Mouse (Mus musculus): ENCODE results near the gene Atf5. TPM values are rescaled to one million over a fixed set of nuclear protein-coding genes. Genes with fewer than 3 reads are reported as not detected.

Gene Atf5
- polyA plus RNA-seq, 2 experiments: 3.7 to 47.9 TPM

- Histone ChIP-seq H3K4me2 (replicated peaks; ENCODE audit: low read depth, low read length, severe bottlenecking) (no peak overlapping the region), H3K9me3 (ENCODE audit: control insufficient read depth, low read length) (no peaks in the 10 kb centered on the region), H3K27ac (replicated peaks; ENCODE audit: low read depth, low read length) (no peak overlapping the region), H3K4me3 (replicated peaks; ENCODE audit: low read length) (no peak overlapping the region), H3K9ac (ENCODE audit: low read depth, low read length, severe bottlenecking) (no peak overlapping the region), H3K27me3 (ENCODE audit: control insufficient read depth, insufficient read depth, low read length) (peaks cover 26% of the 10 kb centered on the region; the same call in 1 of the 2 replicates), H3K36me3 (ENCODE audit: control insufficient read depth, insufficient read depth, low read length) (peaks cover 24% of the 10 kb centered on the region), H3K4me1 (ENCODE audit: control insufficient read depth, insufficient read depth, low read length) (peaks cover 7% of the 10 kb centered on the region; the same call in 1 of the 2 replicates)
- TF ChIP-seq POLR2A (IDR thresholded peaks at IDR 0.05; ENCODE audit: borderline replicate concordance, extremely low read depth, insufficient read depth, insufficient read length): no peak
- DNase-seq (ENCODE audit: low spot score) (no peak), ATAC-seq (ENCODE audit: low FRiP score, low read depth) (no peak)
- 89% methylated on average over 8 of the region's 9 CpGs for WGBS
Measured at GRCm38 (mm10) chr7:44836423-44837053, 20.1 kb upstream of the Atf5 start.

- ATAC-seq (ENCODE audit: low FRiP score, low read depth) (no peak), DNase-seq (ENCODE audit: low spot score) (no peak)
- peaks cover 25% of the 10 kb centered on the region for H3K36me3 ChIP-seq (ENCODE audit: control insufficient read depth, insufficient read depth, low read length)
- no peak overlapping the region for H3K4me2 ChIP-seq (replicated peaks; ENCODE audit: low read depth, low read length, severe bottlenecking)
- no peak overlapping the region for H3K27ac ChIP-seq (replicated peaks; ENCODE audit: low read depth, low read length)
- H3K9ac ChIP-seq (ENCODE audit: low read depth, low read length, severe bottlenecking): no peak overlapping the region
- H3K27me3 ChIP-seq (ENCODE audit: control insufficient read depth, insufficient read depth, low read length): peaks cover 23% of the 10 kb centered on the region; the same call in 1 of the 2 replicates
- no peaks in the 10 kb centered on the region for H3K9me3 ChIP-seq (ENCODE audit: control insufficient read depth, low read length)
- peaks cover 7% of the 10 kb centered on the region; the same call in 1 of the 2 replicates for H3K4me1 ChIP-seq (ENCODE audit: control insufficient read depth, insufficient read depth, low read length)
- 41% methylated on average over 3 of the region's 3 CpGs for WGBS
- TF ChIP-seq POLR2A (IDR thresholded peaks at IDR 0.05; ENCODE audit: borderline replicate concordance, extremely low read depth, insufficient read depth, insufficient read length): no peak
- no peak overlapping the region for H3K4me3 ChIP-seq (replicated peaks; ENCODE audit: low read length)
Measured at GRCm38 (mm10) chr7:44836016-44836404, 19.6 kb upstream of the Atf5 start.

GRCm38 (mm10) chr7:44835373-44836015, 19.0 kb upstream of the Atf5 start:
- WGBS: 92% methylated on average over 1 of the region's 1 CpGs

GRCm38 (mm10) chr7:44832763-44833162, 16.3 kb upstream of the Atf5 start:
- Histone ChIP-seq H3K4me3 (replicated peaks; ENCODE audit: low read length) (no peak overlapping the region), H3K27me3 (ENCODE audit: control insufficient read depth, insufficient read depth, low read length) (no peaks in the 10 kb centered on the region), H3K4me2 (replicated peaks; ENCODE audit: low read depth, low read length, severe bottlenecking) (no peak overlapping the region), H3K9me3 (ENCODE audit: control insufficient read depth, low read length) (no peaks in the 10 kb centered on the region), H3K9ac (ENCODE audit: low read depth, low read length, severe bottlenecking) (no peak overlapping the region), H3K36me3 (ENCODE audit: control insufficient read depth, insufficient read depth, low read length) (peaks cover 48% of the 10 kb centered on the region), H3K4me1 (ENCODE audit: control insufficient read depth, insufficient read depth, low read length) (no peaks in the 10 kb centered on the region), H3K27ac (replicated peaks; ENCODE audit: low read depth, low read length) (no peak overlapping the region)
- 43% methylated on average over 4 of the region's 4 CpGs for WGBS
- peak; percentile 50 for DNase-seq (ENCODE audit: low spot score)
- no peak for ATAC-seq (ENCODE audit: low FRiP score, low read depth)
- TF ChIP-seq POLR2A (IDR thresholded peaks at IDR 0.05; ENCODE audit: borderline replicate concordance, extremely low read depth, insufficient read depth, insufficient read length): no peak

More at GRCm38 (mm10) chr7:44835373-44836015, 19.0 kb upstream of the Atf5 start:
- Histone ChIP-seq H3K4me3 (replicated peaks; ENCODE audit: low read length) (no peak overlapping the region), H3K9ac (ENCODE audit: low read depth, low read length, severe bottlenecking) (no peak overlapping the region), H3K27me3 (ENCODE audit: control insufficient read depth, insufficient read depth, low read length) (peaks cover 19% of the 10 kb centered on the region; the same call in 1 of the 2 replicates), H3K27ac (replicated peaks; ENCODE audit: low read depth, low read length) (no peak overlapping the region), H3K4me2 (replicated peaks; ENCODE audit: low read depth, low read length, severe bottlenecking) (no peak overlapping the region), H3K4me1 (ENCODE audit: control insufficient read depth, insufficient read depth, low read length) (peaks cover 7% of the 10 kb centered on the region; the same call in 1 of the 2 replicates), H3K36me3 (ENCODE audit: control insufficient read depth, insufficient read depth, low read length) (peaks cover 25% of the 10 kb centered on the region), H3K9me3 (ENCODE audit: control insufficient read depth, low read length) (no peaks in the 10 kb centered on the region)
- TF ChIP-seq POLR2A (IDR thresholded peaks at IDR 0.05; ENCODE audit: borderline replicate concordance, extremely low read depth, insufficient read depth, insufficient read length): no peak
- DNase-seq (ENCODE audit: low spot score): no peak
- no peak for ATAC-seq (ENCODE audit: low FRiP score, low read depth)

- WGBS: 85% methylated on average over 5 of the region's 5 CpGs
Measured at GRCm38 (mm10) chr7:44828706-44829105, 12.2 kb upstream of the Atf5 start.

More at GRCm38 (mm10) chr7:44828706-44829105, 12.2 kb upstream of the Atf5 start:
- Histone ChIP-seq H3K27ac (replicated peaks; ENCODE audit: low read depth, low read length) (no peak overlapping the region), H3K4me3 (replicated peaks; ENCODE audit: low read length) (no peak overlapping the region), H3K36me3 (ENCODE audit: control insufficient read depth, insufficient read depth, low read length) (peaks cover 45% of the 10 kb centered on the region), H3K4me1 (ENCODE audit: control insufficient read depth, insufficient read depth, low read length) (no peaks in the 10 kb centered on the region; the same call in 1 of the 2 replicates), H3K9me3 (ENCODE audit: control insufficient read depth, low read length) (no peaks in the 10 kb centered on the region), H3K9ac (ENCODE audit: low read depth, low read length, severe bottlenecking) (no peak overlapping the region), H3K4me2 (replicated peaks; ENCODE audit: low read depth, low read length, severe bottlenecking) (no peak overlapping the region), H3K27me3 (ENCODE audit: control insufficient read depth, insufficient read depth, low read length) (no peaks in the 10 kb centered on the region)
- TF ChIP-seq POLR2A (IDR thresholded peaks at IDR 0.05; ENCODE audit: borderline replicate concordance, extremely low read depth, insufficient read depth, insufficient read length): no peak
- ATAC-seq (ENCODE audit: low FRiP score, low read depth): no peak
- DNase-seq (ENCODE audit: low spot score): no peak

Data from limb, embryonic 14.5 days (tissue).